Comparison of ENCODE assay signal across 8 mouse cellular contexts in genomic region chr13:104817696-104818095, GRCm38 (mm10). TPM values are rescaled to one million over a fixed set of nuclear protein-coding genes. Genes with fewer than 3 reads are reported as not detected.
DNase-seq lines count a peak whose midpoint lies in the region; ATAC-seq and TF ChIP-seq lines count a peak whose summit lies in the region.

No protein-coding gene starts in this region.

- H3K36me3 ChIP-seq in embryonic facial prominence, embryonic 11.5 days (replicated peaks; ENCODE audit: control insufficient read depth, insufficient read depth, low read depth, low read length), result no peaks in the 10 kb centered on the region
- H3K36me3 ChIP-seq in hindbrain, postnatal 0 days (ENCODE audit: insufficient read depth, low read length), result no peaks in the 10 kb centered on the region
- H3K36me3 ChIP-seq in midbrain, embryonic 11.5 days (ENCODE audit: control insufficient read depth, insufficient read depth, low read length), result no peaks in the 10 kb centered on the region

- H3K9ac ChIP-seq in embryonic facial prominence, embryonic 11.5 days (replicated peaks; ENCODE audit: low read length), result peak overlapping the region; percentile 90
- H3K9ac ChIP-seq in hindbrain, postnatal 0 days (replicated peaks; ENCODE audit: low read length), result peak overlapping the region; percentile 79
- peak overlapping the region; percentile 91 for H3K9ac ChIP-seq in midbrain, embryonic 11.5 days (ENCODE audit: low read length)

- TF ChIP-seq CTCF in left cerebral cortex, adult 2 months (IDR thresholded peaks at IDR 0.05), result no peak
- no peak for TF ChIP-seq CTCF in hindbrain, postnatal 0 days (IDR thresholded peaks at IDR 0.05; ENCODE audit: low read depth)

- intact Hi-C loops in left cerebral cortex, adult 2 months (cut with DNase I), result loop anchor here (5.0 to 10.0 kb wide), 3 partner anchors 235 to 560 kb away; partner anchors contain the start of gene Rgs7bp
- intact Hi-C loops in left cerebral cortex, postnatal 14 days (cut with DNase I), result loop anchor here (10.0 kb wide), 1 partner anchor 407 kb away; no protein-coding TSS in a partner anchor

- no peak for DNase-seq in left cerebral cortex, adult 2 months (ENCODE audit: extremely low spot score in 1 of 2, low spot score in 2 of 2)
- no peak for DNase-seq in left cerebral cortex, postnatal 14 days (ENCODE audit: low spot score in 2 of 2)
- DNase-seq in embryonic facial prominence, embryonic 11.5 days (ENCODE audit: low spot score), result no peak
- peak; percentile 3 for DNase-seq in hindbrain, postnatal 0 days (ENCODE audit: low spot score)
- DNase-seq in midbrain, embryonic 11.5 days (ENCODE audit: low spot score, missing footprints), result no peak
- no peak for DNase-seq in urinary bladder, postnatal 4 days (ENCODE audit: low spot score in 2 of 2)
- DNase-seq in frontal cortex, postnatal 25 days (ENCODE audit: low spot score in 2 of 2), result no peak

- no peaks in the 10 kb centered on the region for H3K9me3 ChIP-seq in embryonic facial prominence, embryonic 11.5 days (replicated peaks; ENCODE audit: control insufficient read depth, low read length)
- no peaks in the 10 kb centered on the region for H3K9me3 ChIP-seq in hindbrain, postnatal 0 days (ENCODE audit: low read length)
- H3K9me3 ChIP-seq in midbrain, embryonic 11.5 days (ENCODE audit: control insufficient read depth, low read length), result no peaks in the 10 kb centered on the region

- 55% methylated on average over 12 of the region's 12 CpGs for WGBS in embryonic facial prominence, embryonic 11.5 days
- 56% methylated on average over 12 of the region's 12 CpGs for WGBS in hindbrain, postnatal 0 days
- 57% methylated on average over 12 of the region's 12 CpGs for WGBS in midbrain, embryonic 11.5 days

- H3K27me3 ChIP-seq in embryonic facial prominence, embryonic 11.5 days (ENCODE audit: control insufficient read depth, insufficient read depth, low read length), result no peaks in the 10 kb centered on the region
- H3K27me3 ChIP-seq in hindbrain, postnatal 0 days (ENCODE audit: insufficient read depth, low read length), result no peaks in the 10 kb centered on the region
- H3K27me3 ChIP-seq in midbrain, embryonic 11.5 days (ENCODE audit: control insufficient read depth, insufficient read depth, low read length), result no peaks in the 10 kb centered on the region

- peak overlapping the region; percentile 65 for H3K4me2 ChIP-seq in embryonic facial prominence, embryonic 11.5 days (ENCODE audit: low read depth, low read length)
- peak overlapping the region; percentile 69 for H3K4me2 ChIP-seq in hindbrain, postnatal 0 days (ENCODE audit: low read depth, low read length)
- H3K4me2 ChIP-seq in midbrain, embryonic 11.5 days, result peak overlapping the region; percentile 69

- peak overlapping the region; percentile 100 for H3K27ac ChIP-seq in left cerebral cortex, adult 2 months
- no peak overlapping the region for H3K27ac ChIP-seq in embryonic facial prominence, embryonic 11.5 days (replicated peaks; ENCODE audit: low read depth, low read length)
- H3K27ac ChIP-seq in hindbrain, postnatal 0 days, result peak overlapping the region; percentile 82; the same call in 1 of the 2 replicates
- H3K27ac ChIP-seq in midbrain, embryonic 11.5 days (ENCODE audit: low read depth, low read length), result no peak overlapping the region

- H3K4me3 ChIP-seq in left cerebral cortex, adult 2 months, result peak overlapping the region; percentile 86
- peak overlapping the region; percentile 73 for H3K4me3 ChIP-seq in embryonic facial prominence, embryonic 11.5 days (ENCODE audit: low read depth, low read length)
- H3K4me3 ChIP-seq in hindbrain, postnatal 0 days (ENCODE audit: low read length), result peak overlapping the region; percentile 60
- H3K4me3 ChIP-seq in midbrain, embryonic 11.5 days (ENCODE audit: low read depth, low read length), result peak overlapping the region; percentile 74

- ATAC-seq in embryonic facial prominence, embryonic 11.5 days (replicated peaks; ENCODE audit: insufficient number of reproducible peaks, low FRiP score, low TSS enrichment, low read depth), result no peak
- no peak for ATAC-seq in hindbrain, postnatal 0 days
- ATAC-seq in midbrain, embryonic 11.5 days (ENCODE audit: low FRiP score), result no peak
- ATAC-seq in monocyte, adult 5-6 weeks (replicated peaks; ENCODE audit: insufficient number of reproducible peaks, low FRiP score, low TSS enrichment, poor library complexity, severe bottlenecking), result no peak

- no peaks in the 10 kb centered on the region for H3K4me1 ChIP-seq in embryonic facial prominence, embryonic 11.5 days (ENCODE audit: control insufficient read depth, insufficient read depth, low read length)
- H3K4me1 ChIP-seq in hindbrain, postnatal 0 days (ENCODE audit: insufficient read depth, low read length), result peaks cover 12% of the 10 kb centered on the region
- peaks cover 18% of the 10 kb centered on the region for H3K4me1 ChIP-seq in midbrain, embryonic 11.5 days (ENCODE audit: control insufficient read depth, insufficient read depth, low read length)

RNA-seq across cellular contexts. Expression of gene Cwc27, which starts 0.8 kb away (rescaled TPM):
- total RNA-seq in left cerebral cortex, adult 2 months (2021), result 10 to 100 TPM; 18.9 to 25.1 TPM
- 10 to 100 TPM; 17.4 to 18.4 TPM for total RNA-seq in left cerebral cortex, postnatal 14 days (2021)
- polyA plus RNA-seq in embryonic facial prominence, embryonic 11.5 days (2014; fragmentation: Nextera tagmentation; extraction: Ambion mirVana), result 32.8 and 34.0 TPM in 2 replicates
- total RNA-seq in hindbrain, postnatal 0 days (2014; rRNA removed), result 2.0 and 5.4 TPM in 2 replicates
- 22.3 and 23.0 TPM in 2 replicates for polyA plus RNA-seq in hindbrain, postnatal 0 days (2015; fragmentation: Nextera tagmentation; extraction: Ambion mirVana)
- polyA plus RNA-seq in midbrain, embryonic 11.5 days (2014; fragmentation: Nextera tagmentation; extraction: Ambion mirVana), result 30.7 and 32.1 TPM in 2 replicates
- 19.5 to 39.2 TPM (median 33.1 TPM) in 3 replicates for total RNA-seq in monocyte, adult 5-6 weeks (2017)

RNA-seq across cellular contexts. Expression of gene Srek1ip1, which starts 25.4 kb away (rescaled TPM):
- 10 to 100 TPM; 18.9 to 19.3 TPM for total RNA-seq in left cerebral cortex, adult 2 months (2021)
- 10 to 100 TPM; 13.8 to 14.0 TPM for total RNA-seq in left cerebral cortex, postnatal 14 days (2021)
- polyA plus RNA-seq in embryonic facial prominence, embryonic 11.5 days (2014; fragmentation: Nextera tagmentation; extraction: Ambion mirVana), result 24.2 and 24.3 TPM in 2 replicates
- 7.6 and 11.0 TPM in 2 replicates for total RNA-seq in hindbrain, postnatal 0 days (2014; rRNA removed)
- polyA plus RNA-seq in hindbrain, postnatal 0 days (2015; fragmentation: Nextera tagmentation; extraction: Ambion mirVana), result 12.2 and 12.3 TPM in 2 replicates
- polyA plus RNA-seq in midbrain, embryonic 11.5 days (2014; fragmentation: Nextera tagmentation; extraction: Ambion mirVana), result 22.4 and 25.9 TPM in 2 replicates
- total RNA-seq in monocyte, adult 5-6 weeks (2017), result 7.6 to 16.6 TPM (median 9.7 TPM) in 3 replicates

RNA-seq across cellular contexts. Expression of gene Shisal2b, which starts 46.0 kb away (rescaled TPM):
- under 1 TPM; 0.26 to 0.27 TPM for total RNA-seq in left cerebral cortex, adult 2 months (2021)
- total RNA-seq in left cerebral cortex, postnatal 14 days (2021), result 1 to 10 TPM in 1 of 2 experiments, under 1 TPM in 1; 0.53 to 2.6 TPM
- polyA plus RNA-seq in embryonic facial prominence, embryonic 11.5 days (2014; fragmentation: Nextera tagmentation; extraction: Ambion mirVana), result 0.35 and 0.47 TPM in 2 replicates
- 0.47 and 4.7 TPM in 2 replicates for total RNA-seq in hindbrain, postnatal 0 days (2014; rRNA removed)
- polyA plus RNA-seq in hindbrain, postnatal 0 days (2015; fragmentation: Nextera tagmentation; extraction: Ambion mirVana), result 2.6 and 3.1 TPM in 2 replicates
- 0.37 and 0.70 TPM in 2 replicates for polyA plus RNA-seq in midbrain, embryonic 11.5 days (2014; fragmentation: Nextera tagmentation; extraction: Ambion mirVana)
- total RNA-seq in monocyte, adult 5-6 weeks (2017), result not detected in 3 replicates

Comparison
In these comparisons a context has a peak if more than half of its experiments do, and no peak if none do; other contexts are left out.
1. H3K27ac ChIP-seq: peak in left cerebral cortex, adult 2 months (single experiment) and hindbrain, postnatal 0 days (single experiment); none in embryonic facial prominence, embryonic 11.5 days (single experiment) and midbrain, embryonic 11.5 days (single experiment).
2. Peak in every context shown above with its lines, with median percentiles within 50 percentile points of each other: H3K4me3 ChIP-seq, H3K4me2 ChIP-seq and H3K9ac ChIP-seq.